Mouse (Mus musculus) CD4-positive, CD25-positive, alpha-beta regulatory T cell, adult 9 weeks (primary cell): ENCODE measurements around the gene Pdcd6ip. TPM values are rescaled to one million over a fixed set of nuclear protein-coding genes. Genes with fewer than 3 reads are reported as not detected.

ENCODE experiments used
- polyA plus RNA-seq: library from polyadenylated mRNA; unstranded; fragments of 100-300 nt; shearing (Covaris generic); gene quantifications from one replicate; pipeline ENCODE4 v1.2.1, GENCODE M21; 2017

Pdcd6ip gene
- 40.0 TPM for polyA plus RNA-seq

GRCm38 (mm10) chr9:113707481-113708360 lies at the start of gene Pdcd6ip:
TSS of gene Pdcd6ip (minus strand) at chr9:113708259.

GRCm38 (mm10) chr9:113741108-113741636 lies 33.1 kb upstream of the Pdcd6ip start, which contains the start of gene Clasp2:
TSS of gene Clasp2 (plus strand) at chr9:113741473.

Other genes starting within 250 kb of the Pdcd6ip start
- gene Clasp2, start 33.2 kb upstream of the Pdcd6ip start, polyA plus RNA-seq = 6.6 TPM
- gene Ubp1, start 222.7 kb upstream of the Pdcd6ip start, polyA plus RNA-seq = 12.0 TPM